Mouse (Mus musculus) kidney, adult 2 months (tissue): ENCODE measurements around the gene Rtl8b. TPM values are rescaled to one million over a fixed set of nuclear protein-coding genes. Genes with fewer than 3 reads are reported as not detected.
"Not testable (repeated sequence)": the region's sequence is repeated elsewhere in the genome, so short reads cannot be mapped to it uniquely, and the experiment has no call there.

Experiments
- DNase-seq: peaks from one replicate; pipeline ENCODE4 v3.0.0; 2021
- H3K27ac ChIP-seq: fragments of 200-500 bp; 2 replicates; pipeline ENCODE4 v1.5.1; 2012; ENCODE audit warnings: low read depth, low read length, control low read depth, inconsistent platforms; ENCODE audit not compliant: insufficient read depth
- H3K27me3 ChIP-seq: fragments of 200-500 bp; replicated peaks from 2 replicates; pipeline ENCODE4 v1.6.1; 2012; ENCODE audit warnings: mild to moderate bottlenecking, moderate library complexity, low read length, inconsistent platforms; ENCODE audit not compliant: control insufficient read depth, insufficient read depth
- H3K36me3 ChIP-seq: fragments of 200-500 bp; 2 replicates; pipeline ENCODE4 v1.6.1; 2012; ENCODE audit warnings: mild to moderate bottlenecking, moderate library complexity, low read length, inconsistent platforms; ENCODE audit not compliant: control insufficient read depth, insufficient read depth
- H3K4me1 ChIP-seq: fragments of 200-500 bp; 2 replicates; pipeline ENCODE4 v1.6.1; 2011; ENCODE audit warnings: low read length; ENCODE audit not compliant: control insufficient read depth, insufficient read depth
- H3K4me3 ChIP-seq: fragments of 200-500 bp; 2 replicates; pipeline ENCODE4 v1.5.1; 2011; ENCODE audit warnings: mild to moderate bottlenecking, low read depth, low read length, control low read depth; ENCODE audit not compliant: insufficient read depth
- CTCF ChIP-seq: fragments of 200-500 bp; conservative IDR thresholded peaks from 2 replicates; pipeline ENCODE4 v1.5.1; 2011; ENCODE audit warnings: low read depth, mild to moderate bottlenecking, control low read depth, low read length, moderate library complexity, mixed read lengths; ENCODE audit not compliant: insufficient read depth, insufficient read length
- POLR2A ChIP-seq: fragments of 200-500 bp; IDR thresholded peaks from one replicate; pipeline ENCODE4 v1.6.1; 2011; ENCODE audit warnings: low read depth, low read length, control low read depth
- WGBS: fragments of 180-500 bp; shearing (Covaris S2); methylation state at CpG from one replicate; pipeline ENCODE4 v1.1.7; 2018; 5-methylcytosine and 5-hydroxymethylcytosine counted together
- polyA plus RNA-seq: library from polyadenylated mRNA; depleted of rRNA; stranded (reverse); fragments of >200 nt; gene quantifications from 2 replicates; pipeline ENCODE4 v1.2.3, GENCODE M21; 2012

The Rtl8b gene
- polyA plus RNA-seq, 1 experiment: 95.4 TPM

DNA sequence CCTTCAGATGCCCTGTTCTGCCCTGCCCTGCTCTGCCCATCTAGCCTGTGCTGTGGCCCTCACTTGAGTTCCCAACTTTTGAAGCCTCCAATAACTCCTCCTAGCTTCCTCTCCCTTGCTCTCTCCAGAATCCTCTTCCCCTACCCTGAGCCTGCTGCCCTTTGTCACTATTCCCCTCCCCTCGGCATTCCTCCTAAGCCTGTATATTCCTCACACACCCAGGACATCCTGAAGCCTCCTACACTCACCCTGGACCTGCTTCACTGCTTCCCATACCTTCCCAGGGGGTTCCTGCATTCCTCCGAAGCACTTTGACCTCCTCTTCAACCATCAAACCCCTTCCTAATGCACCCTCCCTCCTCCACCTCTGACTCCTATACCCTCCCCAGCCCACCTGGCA, 21.9 kb upstream of the Rtl8b start:
- no peak overlapping the region for H3K27ac ChIP-seq
- 18% methylated on average over 2 of the region's 2 CpGs for WGBS
- no peaks in the 10 kb centered on the region; the same call in 1 of the 2 replicates for H3K4me1 ChIP-seq
- no peak for TF ChIP-seq CTCF
- no peak for TF ChIP-seq POLR2A
- no peak overlapping the region for H3K4me3 ChIP-seq
- no peak for DNase-seq
- no peaks in the 10 kb centered on the region for H3K27me3 ChIP-seq
- no peaks in the 10 kb centered on the region for H3K36me3 ChIP-seq

DNA sequence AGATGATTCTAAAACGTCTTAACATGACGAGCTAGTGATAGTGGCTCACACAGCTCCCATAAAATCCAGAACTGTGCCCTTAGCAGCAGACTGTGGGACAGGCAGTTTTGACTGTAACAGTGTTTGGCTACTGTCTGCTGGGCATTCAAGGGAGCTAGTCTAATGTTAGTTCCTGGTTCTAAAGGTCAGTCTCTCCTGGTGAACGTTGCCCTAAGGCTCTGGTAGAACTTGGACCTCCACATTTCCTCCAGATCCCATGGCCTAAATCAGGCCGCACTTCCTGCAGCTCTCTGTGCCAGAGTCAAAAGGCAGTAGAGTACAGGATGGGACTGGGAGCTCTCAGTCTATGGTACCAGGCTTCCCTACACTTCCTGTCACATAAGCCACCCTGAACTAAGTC, 14.5 kb upstream of the Rtl8b start:
- H3K27ac ChIP-seq: 0 out of 2 replicates have a peak overlapping the region, but pooled peaks have one; percentile 38
- H3K4me1 ChIP-seq, H3K36me3 ChIP-seq, H3K27me3 ChIP-seq, H3K4me3 ChIP-seq: not testable (repeated sequence)
- WGBS: 34% methylated on average over 2 of the region's 4 CpGs
- DNase-seq: peak; percentile 68

DNA sequence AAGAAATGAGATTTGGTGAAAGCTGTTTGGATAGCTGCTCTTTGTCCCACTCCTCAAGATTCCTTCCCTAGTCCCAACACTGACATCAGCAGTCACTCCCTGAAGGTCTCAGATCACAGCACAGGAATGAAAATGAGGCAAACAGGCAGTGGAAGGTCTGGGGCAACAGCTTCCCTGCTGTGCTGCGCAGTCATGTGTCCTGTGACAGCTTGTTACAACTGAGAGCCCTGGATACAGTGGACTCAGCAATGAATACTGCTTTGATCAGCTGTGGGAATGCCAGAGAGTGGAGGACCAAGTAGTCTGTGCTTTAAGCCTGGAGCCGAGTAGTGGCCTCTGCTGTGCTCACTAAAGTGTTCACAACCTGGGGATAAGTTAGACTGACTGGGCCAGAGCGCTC, 12.4 kb upstream of the Rtl8b start:
- not testable (repeated sequence) for H3K4me3 ChIP-seq, H3K27ac ChIP-seq, H3K27me3 ChIP-seq, H3K36me3 ChIP-seq, H3K4me1 ChIP-seq
- peak; percentile 22 for DNase-seq
- WGBS: 48% methylated on average over 3 of the region's 3 CpGs

DNA sequence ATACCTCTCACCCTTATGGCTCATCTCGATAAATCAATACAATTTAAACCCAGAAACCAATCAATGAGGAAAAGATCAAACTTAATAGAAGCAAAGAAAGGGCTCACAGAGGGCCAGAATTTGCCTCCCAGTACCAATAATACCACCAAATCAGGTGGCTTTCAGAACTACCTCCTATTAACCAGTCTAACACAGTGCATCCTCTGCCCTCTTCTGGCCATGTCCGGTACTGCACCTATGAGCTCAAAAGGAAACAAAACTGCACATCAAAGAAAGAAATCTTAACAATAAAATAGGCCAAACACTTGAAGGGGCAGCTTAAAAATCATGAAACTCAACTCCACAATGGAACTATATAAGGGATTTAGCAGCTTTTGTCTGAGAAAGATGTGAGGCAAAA, 6.7 kb upstream of the Rtl8b start:
- 30% methylated on average over 2 of the region's 2 CpGs for WGBS
- not testable (repeated sequence) for H3K27ac ChIP-seq, H3K27me3 ChIP-seq, H3K4me3 ChIP-seq, H3K36me3 ChIP-seq, H3K4me1 ChIP-seq
- peak; percentile 61 for DNase-seq
- 0 out of 2 replicates have a peak, but pooled peaks have one; percentile 12 for TF ChIP-seq CTCF

DNA sequence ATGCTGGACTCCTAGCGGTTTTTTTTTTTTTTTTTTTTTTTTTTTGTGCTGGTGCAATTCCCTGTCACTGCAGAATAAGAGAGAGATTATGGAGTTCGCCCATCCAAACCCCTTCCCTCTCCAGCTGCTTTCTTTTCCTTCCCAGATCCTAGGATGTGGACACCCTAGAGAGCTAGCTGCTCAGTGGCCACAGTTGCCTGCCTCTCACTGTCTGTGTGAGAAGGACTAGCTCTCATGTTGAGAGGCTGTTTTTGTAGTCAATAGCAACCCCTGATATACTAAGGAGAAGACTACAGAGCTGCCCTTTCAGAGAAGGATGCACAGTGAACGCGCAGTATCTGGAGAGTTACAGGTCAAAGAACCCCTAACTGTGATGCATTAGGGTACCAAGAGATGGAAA, 488 bp upstream of the Rtl8b start:
- not testable (repeated sequence) for H3K27me3 ChIP-seq, H3K4me1 ChIP-seq, H3K27ac ChIP-seq, H3K36me3 ChIP-seq, DNase-seq
- 18% methylated on average over 4 of the region's 4 CpGs for WGBS
- peak overlapping the region; percentile 45 for H3K4me3 ChIP-seq

DNA sequence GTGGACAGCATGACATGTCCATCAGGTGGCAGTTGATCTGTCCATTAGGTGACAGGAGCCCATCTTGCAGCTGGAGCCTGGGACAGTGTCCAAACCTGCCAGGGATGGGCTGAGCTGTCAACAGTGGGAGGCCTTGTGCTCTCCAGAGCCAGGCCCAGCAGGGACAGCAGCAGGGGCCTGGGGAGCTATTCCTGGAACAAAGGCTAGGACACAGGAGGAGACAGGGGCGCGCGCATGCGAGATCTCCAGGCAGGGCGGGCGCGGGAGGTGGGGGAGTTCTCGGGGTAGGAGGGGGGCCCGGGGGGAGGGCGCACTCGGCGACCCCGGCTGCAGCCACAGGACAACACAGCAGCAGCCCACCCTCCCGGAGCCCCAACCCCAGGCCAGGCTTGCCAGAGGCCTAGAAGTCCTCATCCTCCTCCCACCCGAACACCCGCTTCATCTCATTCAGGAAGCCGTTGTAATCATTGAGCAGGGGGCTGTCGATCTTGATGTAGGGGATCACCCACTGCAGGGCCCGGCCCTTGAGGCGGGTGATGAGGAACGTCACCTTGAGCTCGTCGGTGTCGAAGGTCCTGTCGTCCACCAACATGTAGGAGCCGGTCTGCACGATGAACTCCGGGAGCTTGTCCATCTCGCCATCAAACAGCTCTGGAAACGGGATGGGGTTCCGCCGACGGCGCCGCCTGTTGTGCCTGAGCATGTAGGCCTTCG, 494 bp downstream of the Rtl8b start:
- not testable (repeated sequence) for DNase-seq, H3K4me1 ChIP-seq, H3K36me3 ChIP-seq, H3K27ac ChIP-seq, H3K27me3 ChIP-seq
- WGBS: no CpG with 5 or more reads among the region's 36 CpGs
- 0 out of 2 replicates have a peak overlapping the region, but pooled peaks have one; percentile 10 for H3K4me3 ChIP-seq

DNA sequence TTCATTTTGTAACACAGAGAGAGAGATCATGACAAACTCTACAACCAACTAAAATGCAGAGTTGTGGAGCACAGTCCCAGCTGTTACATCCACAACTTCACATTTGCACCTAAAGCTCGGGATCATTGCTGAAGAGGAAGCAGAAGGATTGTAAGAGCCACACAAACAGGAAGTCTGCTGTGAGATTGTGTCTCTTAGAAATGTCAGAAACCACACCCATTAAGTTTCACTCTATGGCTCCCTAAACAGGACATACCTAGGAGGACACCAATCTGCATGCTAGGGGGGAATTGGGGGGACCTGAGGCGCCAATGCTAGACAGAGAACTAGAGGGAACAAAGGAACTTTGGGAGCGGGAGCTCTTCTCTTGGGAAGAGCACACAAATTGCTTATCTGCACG, 17.3 kb downstream of the Rtl8b start:
- DNase-seq, H3K27ac ChIP-seq, H3K36me3 ChIP-seq, H3K4me3 ChIP-seq, H3K27me3 ChIP-seq, H3K4me1 ChIP-seq: not testable (repeated sequence)
- WGBS: 56% methylated on average over 4 of the region's 4 CpGs

DNA sequence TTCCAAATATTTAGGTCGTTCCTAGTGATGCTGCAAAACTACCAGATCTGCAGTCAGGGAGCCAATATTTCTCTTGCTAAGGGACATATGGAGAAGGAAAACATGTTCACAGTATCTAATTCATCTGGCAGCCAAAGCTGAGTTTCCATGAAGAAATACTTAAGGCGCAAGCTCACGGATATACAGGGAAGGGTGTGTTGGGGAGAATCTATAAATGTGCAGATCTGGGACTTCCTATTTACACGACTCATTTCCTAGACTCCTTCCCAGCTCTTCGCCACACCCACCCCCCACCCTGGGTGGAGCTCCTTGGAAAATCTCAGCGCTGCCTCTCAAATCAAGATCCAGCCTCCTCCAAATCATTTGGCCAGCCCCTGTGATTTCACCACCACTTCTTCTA, 24.3 kb downstream of the Rtl8b start:
- DNase-seq: no peak
- Histone ChIP-seq H3K27ac (no peak overlapping the region), H3K4me3 (no peak overlapping the region), H3K4me1 (peaks cover 2% of the 10 kb centered on the region; the same call in 1 of the 2 replicates), H3K36me3 (no peaks in the 10 kb centered on the region), H3K27me3 (no peaks in the 10 kb centered on the region)
- 82% methylated on average over 6 of the region's 6 CpGs for WGBS
- TF ChIP-seq CTCF: no peak
- no peak for TF ChIP-seq POLR2A

DNA sequence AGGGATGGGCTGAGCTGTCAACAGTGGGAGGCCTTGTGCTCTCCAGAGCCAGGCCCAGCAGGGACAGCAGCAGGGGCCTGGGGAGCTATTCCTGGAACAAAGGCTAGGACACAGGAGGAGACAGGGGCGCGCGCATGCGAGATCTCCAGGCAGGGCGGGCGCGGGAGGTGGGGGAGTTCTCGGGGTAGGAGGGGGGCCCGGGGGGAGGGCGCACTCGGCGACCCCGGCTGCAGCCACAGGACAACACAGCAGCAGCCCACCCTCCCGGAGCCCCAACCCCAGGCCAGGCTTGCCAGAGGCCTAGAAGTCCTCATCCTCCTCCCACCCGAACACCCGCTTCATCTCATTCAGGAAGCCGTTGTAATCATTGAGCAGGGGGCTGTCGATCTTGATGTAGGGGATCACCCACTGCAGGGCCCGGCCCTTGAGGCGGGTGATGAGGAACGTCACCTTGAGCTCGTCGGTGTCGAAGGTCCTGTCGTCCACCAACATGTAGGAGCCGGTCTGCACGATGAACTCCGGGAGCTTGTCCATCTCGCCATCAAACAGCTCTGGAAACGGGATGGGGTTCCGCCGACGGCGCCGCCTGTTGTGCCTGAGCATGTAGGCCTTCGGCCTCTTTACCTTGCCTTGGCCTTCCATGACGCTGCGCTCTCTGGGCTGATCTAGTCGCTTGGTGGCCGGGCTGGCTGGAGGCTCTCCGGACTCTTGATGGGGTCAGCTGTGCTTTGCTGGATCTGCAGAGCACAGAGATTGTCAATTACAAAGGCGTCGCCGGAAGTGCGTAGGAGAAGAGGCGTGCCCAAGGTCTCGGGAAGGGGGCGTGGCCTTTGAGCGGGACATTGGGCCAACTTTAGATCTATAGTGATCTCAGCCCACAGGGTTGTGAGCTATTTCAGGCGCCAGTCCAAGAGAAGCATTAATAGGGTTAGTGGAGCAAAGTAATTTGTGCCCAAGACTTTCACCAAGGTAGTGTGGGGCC, 26.9 kb downstream of the Rtl8b start, which contains the start of gene Rtl8a:
Rtl8a (minus strand) TSS at position 703 of the 982 bp plus-strand sequence.
- 0% methylated on average over 11 of the region's 50 CpGs for WGBS
- not testable (repeated sequence) for H3K27ac ChIP-seq, H3K4me1 ChIP-seq, H3K36me3 ChIP-seq, H3K27me3 ChIP-seq
- peak within 1 kb of the TSS; percentile 41 for H3K4me3 ChIP-seq
- peak; percentile 87 for DNase-seq

DNA sequence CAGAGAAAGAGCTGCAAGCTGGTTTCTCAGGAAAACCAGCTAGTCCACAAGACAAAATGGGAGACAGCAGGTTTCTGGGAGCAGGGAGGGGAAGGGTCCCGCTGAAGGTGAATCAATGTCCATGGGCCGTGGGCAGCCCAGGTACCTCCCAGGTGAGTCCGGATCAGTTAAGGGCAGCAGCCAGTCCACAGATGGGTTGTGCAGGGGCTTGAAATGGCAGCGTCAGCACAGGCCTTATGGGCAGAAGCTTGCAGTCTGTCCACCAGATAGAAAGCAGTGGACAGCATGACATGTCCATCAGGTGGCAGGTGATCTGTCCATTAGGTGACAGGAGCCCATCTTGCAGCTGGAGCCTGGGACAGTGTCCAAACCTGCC, 27.6 kb downstream of the Rtl8b start:
- not testable (repeated sequence) for DNase-seq, H3K4me1 ChIP-seq, H3K27ac ChIP-seq, H3K36me3 ChIP-seq, H3K27me3 ChIP-seq
- 31% methylated on average over 3 of the region's 4 CpGs for WGBS
- H3K4me3 ChIP-seq: peak overlapping the region; percentile 17; the same call in 1 of the 2 replicates
